Mouse (Mus musculus): Measurements from ENCODE around the gene Rnf187. TPM values are rescaled to one million over a fixed set of nuclear protein-coding genes. Genes with fewer than 3 reads are reported as not detected.
A peak's percentile ranks its signal among the peaks of the same experiment; 100 is the strongest.

The Rnf187 gene
- polyA plus RNA-seq, 1 experiment from 2014 or later = 293 TPM

DNA sequence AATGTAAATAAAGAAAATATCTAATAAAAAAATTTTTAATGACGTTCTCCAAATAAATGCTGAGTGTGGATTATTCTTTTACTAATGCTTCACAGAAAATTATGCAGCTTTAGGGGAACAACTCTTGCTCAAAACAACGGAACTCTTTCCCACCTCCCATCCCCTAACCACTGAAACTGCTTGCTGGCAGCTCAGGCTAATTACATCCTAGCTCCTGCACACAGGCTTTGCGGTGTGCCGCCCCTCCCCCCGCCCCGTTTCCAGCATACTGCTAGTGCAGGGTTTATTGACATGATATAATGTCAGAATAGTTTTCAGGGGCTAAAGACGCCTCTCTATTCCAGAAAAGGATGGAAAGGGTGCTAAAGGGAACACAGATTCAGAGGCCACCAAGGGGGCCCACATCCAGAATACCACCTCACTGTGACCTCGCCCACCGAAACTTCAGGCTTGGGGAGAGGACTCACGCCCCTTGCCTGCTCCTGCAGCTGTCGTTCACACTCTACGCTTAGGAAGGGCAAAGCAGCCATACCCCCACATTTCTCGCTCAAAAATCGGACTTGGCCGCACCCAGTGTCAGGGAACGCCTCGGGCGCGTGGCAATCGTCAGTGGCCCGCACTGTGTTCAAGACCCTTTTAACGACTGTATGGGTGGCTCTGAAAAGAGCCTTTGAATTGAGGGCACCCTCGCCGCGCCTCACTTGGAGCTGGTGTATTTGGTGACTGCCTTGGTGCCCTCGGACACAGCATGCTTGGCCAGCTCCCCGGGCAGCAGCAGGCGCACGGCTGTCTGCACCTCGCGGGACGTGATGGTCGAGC lies 14.8 kb upstream of the Rnf187 start:
- no peak for TF ChIP-seq CTCF (IDR thresholded peaks at IDR 0.05; ENCODE audit: low read depth)
- H3K4me2 ChIP-seq = peak overlapping the region; percentile 85
- peak; percentile 14; the same call in 1 of the 2 replicates for ATAC-seq (ENCODE audit: insufficient read depth)

GRCm38 (mm10) chr11:58951210-58951609 lies 12.5 kb upstream of the Rnf187 start:
- H3K27me3 ChIP-seq (ENCODE audit: insufficient read depth, low read length) = peaks cover 34% of the 10 kb centered on the region
- DNase-seq = no peak

More for the DNA sequence above, 14.8 kb upstream of the Rnf187 start:
- Histone ChIP-seq H3K27ac (ENCODE audit: low read depth) (peak overlapping the region; percentile 100), H3K9ac (peak overlapping the region; percentile 47), H3K27me3 (ENCODE audit: insufficient read depth, low read length) (peaks cover 25% of the 10 kb centered on the region), H3K4me1 (ENCODE audit: insufficient read depth) (peaks cover 5% of the 10 kb centered on the region; the same call in 1 of the 2 replicates), H3K4me3 (ENCODE audit: low read depth, low read length) (peak overlapping the region; percentile 53), H3K36me3 (ENCODE audit: insufficient read depth) (peaks cover 8% of the 10 kb centered on the region; the same call in 1 of the 2 replicates), H3K9me3 (ENCODE audit: low read depth, low read length) (no peaks in the 10 kb centered on the region)
- peak; percentile 36 for DNase-seq
- 1% methylated on average over 33 of the region's 33 CpGs for WGBS

GRCm38 (mm10) chr11:58949480-58950431 lies 11.0 kb upstream of the Rnf187 start:
- Histone ChIP-seq H3K9ac (peak overlapping the region; percentile 44), H3K4me3 (ENCODE audit: low read depth, low read length) (peak overlapping the region; percentile 38), H3K4me1 (ENCODE audit: insufficient read depth) (no peaks in the 10 kb centered on the region), H3K27ac (ENCODE audit: low read depth) (peak overlapping the region; percentile 88), H3K36me3 (ENCODE audit: insufficient read depth) (no peaks in the 10 kb centered on the region), H3K27me3 (ENCODE audit: insufficient read depth, low read length) (peaks cover 34% of the 10 kb centered on the region), H3K4me2 (peak overlapping the region; percentile 60), H3K9me3 (ENCODE audit: low read depth, low read length) (no peaks in the 10 kb centered on the region)
- 9% methylated on average over 20 of the region's 20 CpGs for WGBS
- no peak for TF ChIP-seq CTCF (IDR thresholded peaks at IDR 0.05; ENCODE audit: low read depth)
- peak; percentile 28; the same call in 1 of the 2 replicates for ATAC-seq (ENCODE audit: insufficient read depth)
- peak; percentile 57 for DNase-seq

More at GRCm38 (mm10) chr11:58951210-58951609, 12.5 kb upstream of the Rnf187 start:
- no peak for TF ChIP-seq CTCF (IDR thresholded peaks at IDR 0.05; ENCODE audit: low read depth)
- no peak for ATAC-seq (ENCODE audit: insufficient read depth)
- Histone ChIP-seq H3K27ac (ENCODE audit: low read depth) (no peak overlapping the region), H3K4me2 (no peak overlapping the region), H3K9ac (no peak overlapping the region), H3K9me3 (ENCODE audit: low read depth, low read length) (no peaks in the 10 kb centered on the region), H3K36me3 (ENCODE audit: insufficient read depth) (no peaks in the 10 kb centered on the region), H3K4me3 (ENCODE audit: low read depth, low read length) (no peak overlapping the region), H3K4me1 (ENCODE audit: insufficient read depth) (peaks cover under 1% of the 10 kb centered on the region; the same call in 1 of the 2 replicates)
- WGBS = 65% methylated on average over 5 of the region's 5 CpGs

- ATAC-seq (ENCODE audit: insufficient read depth) = peak; percentile 79
- peaks cover 34% of the 10 kb centered on the region for H3K27me3 ChIP-seq (ENCODE audit: insufficient read depth, low read length)
Observed at GRCm38 (mm10) chr11:58948542-58949479, 10.1 kb upstream of the Rnf187 start, which contains the start of gene Hist3h2ba. TSS of gene Hist3h2ba (plus strand) at chr11:58948920.

DNA sequence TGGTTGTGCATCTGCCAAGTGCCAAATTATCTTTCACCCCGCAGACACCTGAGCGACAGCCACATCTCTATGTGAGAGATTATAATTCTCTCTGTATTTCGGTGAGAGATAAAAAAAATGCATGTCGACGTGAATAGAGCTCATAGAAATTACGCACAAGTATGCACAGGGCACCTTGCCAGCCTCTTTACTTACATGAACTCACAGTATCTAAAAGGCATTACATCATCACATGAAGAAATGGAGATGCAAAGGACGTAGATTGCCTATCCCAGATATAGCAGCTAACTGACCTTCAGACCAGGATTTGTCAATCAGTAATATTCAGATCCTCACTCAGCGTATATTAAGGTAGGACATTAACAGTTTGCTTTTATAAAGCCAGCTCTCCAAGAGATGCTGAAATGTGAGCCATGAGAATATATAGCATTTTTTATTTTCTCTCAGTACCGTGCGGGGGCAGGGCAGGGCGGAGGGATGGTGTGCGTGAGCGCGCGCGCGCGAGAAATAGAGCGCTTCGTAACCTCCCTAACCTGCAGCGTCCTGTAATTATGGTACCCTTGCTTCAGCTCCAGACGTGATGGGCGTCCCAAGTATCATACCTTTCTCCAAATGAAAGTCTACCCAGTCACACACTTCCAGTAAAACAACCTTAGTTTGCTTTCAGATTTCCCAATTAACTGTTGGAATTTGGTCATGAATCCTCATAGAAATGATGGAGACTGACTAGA lies 9.2 kb upstream of the Rnf187 start:
- H3K4me2 ChIP-seq = peak overlapping the region; percentile 60
- ATAC-seq (ENCODE audit: insufficient read depth) (no peak), DNase-seq (peak; percentile 60)
- H3K27ac ChIP-seq (ENCODE audit: low read depth) = peak overlapping the region; percentile 88
- no peaks in the 10 kb centered on the region for H3K9me3 ChIP-seq (ENCODE audit: low read depth, low read length)
- H3K4me1 ChIP-seq (ENCODE audit: insufficient read depth) = no peaks in the 10 kb centered on the region
- no peaks in the 10 kb centered on the region for H3K36me3 ChIP-seq (ENCODE audit: insufficient read depth)
- no peak for TF ChIP-seq CTCF (IDR thresholded peaks at IDR 0.05; ENCODE audit: low read depth)
- peak overlapping the region; percentile 13; the same call in 1 of the 2 replicates for H3K9ac ChIP-seq
- H3K27me3 ChIP-seq (ENCODE audit: insufficient read depth, low read length) = peaks cover 34% of the 10 kb centered on the region
- 12% methylated on average over 23 of the region's 23 CpGs for WGBS
- H3K4me3 ChIP-seq (ENCODE audit: low read depth, low read length) = peak overlapping the region; percentile 38

More at GRCm38 (mm10) chr11:58948542-58949479, 10.1 kb upstream of the Rnf187 start, which contains the start of gene Hist3h2ba:
- H3K4me1 ChIP-seq (ENCODE audit: insufficient read depth) = no peaks in the 10 kb centered on the region
- H3K4me2 ChIP-seq = peak within 1 kb of the TSS; percentile 60
- H3K4me3 ChIP-seq (ENCODE audit: low read depth, low read length) = peak within 1 kb of the TSS; percentile 38
- no peaks in the 10 kb centered on the region for H3K36me3 ChIP-seq (ENCODE audit: insufficient read depth)
- H3K9me3 ChIP-seq (ENCODE audit: low read depth, low read length) = no peaks in the 10 kb centered on the region
- no peak for TF ChIP-seq CTCF (IDR thresholded peaks at IDR 0.05; ENCODE audit: low read depth)
- H3K9ac ChIP-seq = peak within 1 kb of the TSS; percentile 44
- under 1% methylated on average over 48 of the region's 48 CpGs for WGBS
- DNase-seq = peak; percentile 79
- H3K27ac ChIP-seq (ENCODE audit: low read depth) = peak within 1 kb of the TSS; percentile 88

Data from lung, embryonic 14.5 days (tissue).